Mouse (Mus musculus) CH12.LX (cell line): ENCODE results near the gene Plk4.
"Not testable (repeated sequence)": the region's sequence is repeated elsewhere in the genome, so short reads cannot be mapped to it uniquely, and the experiment has no call there.

Source experiments
- CTCF ChIP-seq, 2 experiments: IDR thresholded peaks in 1 of 2; conservative IDR thresholded peaks in 1 of 2; 2 replicates each; pipeline ENCODE4 v1.5.1; 2011 to 2012; ENCODE audit warnings: low read depth in 2 of 2, low read length in 2 of 2, improper control_type of control experiment in 1 of 2, inconsistent platforms in 1 of 2, mild to moderate bottlenecking in 1 of 2, moderate library complexity in 1 of 2
- EP300 ChIP-seq: IDR thresholded peaks from 2 replicates; pipeline ENCODE4 v1.6.1; 2011; ENCODE audit warnings: low read length, improper control_type of control experiment
- JUN ChIP-seq: IDR thresholded peaks from 2 replicates; pipeline ENCODE4 v1.6.1; 2011; ENCODE audit warnings: low read depth, mild to moderate bottlenecking, low read length, improper control_type of control experiment, moderate library complexity; ENCODE audit not compliant: insufficient read depth
- JUND ChIP-seq: conservative IDR thresholded peaks from 2 replicates; pipeline ENCODE4 v1.6.1; 2011; ENCODE audit warnings: low read depth, low read length, improper control_type of control experiment
- POLR2A ChIP-seq: IDR thresholded peaks from 2 replicates; pipeline ENCODE4 v1.6.1; 2011; ENCODE audit warnings: low read depth, mild to moderate bottlenecking, improper control_type of control experiment, low read length
- SIN3A ChIP-seq: IDR thresholded peaks from 2 replicates; pipeline ENCODE4 v1.6.1; 2012; ENCODE audit warnings: low read length, improper control_type of control experiment, inconsistent platforms

DNA sequence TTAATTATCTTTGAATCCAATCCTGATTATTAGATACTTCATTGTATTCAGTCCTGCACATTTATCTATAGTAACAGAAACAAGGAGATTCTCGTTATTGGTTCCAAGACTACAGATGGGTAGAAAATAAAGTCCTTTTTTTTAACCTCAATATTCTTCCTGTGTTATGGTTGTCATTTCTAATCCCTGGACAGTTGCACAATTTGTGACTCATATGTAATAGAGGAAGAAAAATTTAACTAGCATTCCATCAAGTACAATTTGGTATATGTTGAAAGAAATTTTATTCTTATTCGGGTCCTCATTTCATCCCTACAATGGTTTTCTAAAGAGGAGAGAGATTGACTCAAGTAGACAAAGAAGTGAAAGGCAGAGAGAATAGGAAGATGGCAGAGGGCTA lies 48.1 kb downstream of the Plk4 start:
- not testable (repeated sequence) for TF ChIP-seq POLR2A; EP300; SIN3A; JUND; JUN; CTCF (conservative IDR thresholded peaks at IDR 0.05 in 1 of 2, IDR thresholded peaks at IDR 0.05 in 1 of 2; ENCODE audit: low read depth in 2 of 2, low read length in 2 of 2)
